Mouse (Mus musculus) right cerebral cortex, postnatal 4 days (tissue): ENCODE measurements at regions not wholly inside any gene's neighbourhood (a gene's known extent, or its start where the extent isn't known, plus 50 kb on each side); places are given as distances from the start of the nearest gene placed in this dataset.

Experiments used
- DNase-seq: peaks from one replicate; pipeline ENCODE4 v3.0.0-alpha.2; 2022

DNA sequence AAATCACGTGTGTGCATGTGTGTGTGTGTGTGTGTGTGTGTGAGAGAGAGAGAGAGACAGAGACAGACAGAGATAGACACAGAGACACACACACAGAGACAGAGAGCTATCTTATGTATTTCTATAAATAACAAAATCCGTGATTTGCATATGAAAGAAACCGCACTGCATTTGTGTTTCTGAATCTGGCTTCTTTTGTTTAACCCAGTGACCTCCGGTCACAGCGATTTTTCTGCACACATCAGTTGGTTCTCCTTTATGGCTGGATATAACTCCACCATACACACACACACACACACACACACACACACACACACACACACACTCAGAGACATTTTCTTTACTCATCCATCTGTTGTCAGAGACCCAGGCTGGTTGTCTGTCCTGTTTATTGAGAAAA lies 58.2 kb upstream of the Lhx8 start:
- DNase-seq, result no peak

- no peak for DNase-seq
Measured at GRCm38 (mm10) chr3:154387271-154387670, 56.8 kb upstream of the Lhx8 start.

DNA sequence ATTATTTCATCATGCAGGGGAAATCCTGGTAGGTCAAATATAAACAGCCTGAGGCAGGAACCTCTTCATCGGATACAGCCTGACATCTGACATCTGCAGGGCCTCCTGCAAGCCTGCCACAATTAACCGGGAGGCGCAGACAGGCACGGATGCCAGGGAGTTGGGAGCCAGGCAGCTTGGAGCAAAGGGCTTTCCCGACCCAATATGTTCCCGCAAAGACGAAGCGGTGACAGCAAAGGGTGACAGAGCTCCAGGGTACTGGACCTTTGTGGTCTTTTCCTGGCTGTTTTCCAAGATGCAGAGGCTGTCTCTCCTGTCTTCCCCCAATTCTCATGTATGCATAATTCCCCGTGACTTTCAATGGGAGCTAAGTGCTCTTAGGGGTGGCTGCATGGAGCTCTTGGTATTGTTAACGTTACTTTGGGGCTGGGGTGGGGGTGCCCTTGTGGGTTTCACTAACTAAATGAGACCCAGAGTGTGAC lies 55.4 kb upstream of the Lhx8 start:
- no peak for DNase-seq

DNA sequence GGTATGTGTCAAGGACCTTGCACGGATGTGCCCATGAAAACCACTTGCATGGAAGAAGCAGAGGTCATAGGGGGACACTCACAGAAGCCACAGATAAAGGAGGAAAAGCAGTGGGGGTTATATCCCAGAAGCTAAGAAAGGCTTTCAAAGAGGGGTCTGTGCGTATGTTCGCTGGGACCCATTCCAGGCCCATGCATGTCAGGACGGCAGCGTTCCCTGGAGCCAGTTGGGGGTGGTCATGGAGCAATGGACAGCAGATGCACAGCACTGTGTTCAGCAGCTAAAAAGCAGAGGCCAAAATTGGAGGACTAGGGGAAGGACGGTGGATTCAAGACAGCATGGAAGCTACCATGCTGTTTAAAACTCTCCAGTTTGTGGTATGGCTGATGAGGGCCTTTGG lies 52.4 kb upstream of the Lhx8 start:
- DNase-seq, result no peak

GRCm38 (mm10) chr3:154381561-154381960 lies 51.1 kb upstream of the Lhx8 start:
- no peak for DNase-seq
